In the genomic region with DNA sequence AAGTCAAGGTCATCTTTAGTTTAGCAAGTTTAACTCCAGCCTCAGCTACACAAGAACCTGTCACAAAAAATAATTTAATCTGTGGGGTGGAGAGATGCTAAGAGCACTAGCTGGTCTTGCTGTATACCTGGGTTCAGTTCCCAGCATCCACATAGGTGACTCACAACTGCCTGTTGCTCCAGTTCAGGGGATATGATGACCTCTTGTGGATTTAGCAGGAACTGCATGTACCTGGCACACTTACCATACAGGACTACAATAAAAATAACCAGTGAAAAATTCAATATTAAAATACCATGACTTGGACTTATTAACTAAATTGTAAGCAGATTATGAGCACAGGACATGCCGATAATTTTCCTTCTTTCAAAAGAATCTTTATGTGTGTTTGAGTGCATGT, we compare ENCODE assay signal across 17 mouse cellular contexts.
DNase-seq lines count a peak whose midpoint lies in the region; ATAC-seq and TF ChIP-seq lines count a peak whose summit lies in the region.
"Had no signal": no experiment of that assay in that cellular context is flagged by ENCODE, and none has a peak within 500 bp of the region (broad histone marks: within the 10 kb centered on the region; RNA-seq: fewer than 3 reads in every experiment).

No protein-coding gene starts in this region.

- no peak for ATAC-seq in CD4-positive, CD25-positive, alpha-beta regulatory T cell, adult 4 months
- ATAC-seq: midbrain, embryonic 15.5 days had no signal

- no peak overlapping the region for H3K27ac ChIP-seq in layer of hippocampus, adult 2 months
- H3K27ac ChIP-seq: heart, embryonic 10.5 days; hindbrain, embryonic 13.5 days; limb, embryonic 12.5 days; midbrain, embryonic 15.5 days had no signal

- no peak for TF ChIP-seq POLR2A in brain, embryonic 14.5 days (IDR thresholded peaks at IDR 0.05; ENCODE audit: borderline replicate concordance, extremely low read depth, insufficient read depth, insufficient read length, poor library complexity, severe bottlenecking)

- DNase-seq in CD4-positive, CD25-positive, alpha-beta regulatory T cell, adult 2 months (ENCODE audit: low read depth, low spot score): peak; percentile 15
- DNase-seq in layer of hippocampus, adult 2 months (ENCODE audit: low spot score in 2 of 2): no peak
- DNase-seq in layer of hippocampus, postnatal 36 days: no peak
- peak; percentile 9 for DNase-seq in A20 (ENCODE audit: low read depth, low spot score)
- DNase-seq in brain, embryonic 14.5 days (ENCODE audit: low read depth): no peak
- DNase-seq in embryo, embryonic 10.5 days (ENCODE audit: low spot score): no peak
- DNase-seq in frontal cortex, postnatal 36 days (ENCODE audit: low spot score in 2 of 2): no peak
- DNase-seq: adrenal gland, postnatal 14 days; cerebellum, adult 18-20 months; kidney, postnatal 10 days; lung, postnatal 36 days; thymus, adult 2 months had no signal

- peak; percentile 67 for TF ChIP-seq CTCF in layer of hippocampus, adult 2 months (conservative IDR thresholded peaks at IDR 0.05)
- peak; percentile 28; the same call in 1 of the 2 replicates for TF ChIP-seq CTCF in brain, embryonic 14.5 days (IDR thresholded peaks at IDR 0.05; ENCODE audit: borderline replicate concordance, extremely low read depth, insufficient read depth, insufficient read length)

- H3K4me3 ChIP-seq in layer of hippocampus, adult 2 months: no peak overlapping the region
- H3K4me3 ChIP-seq: heart, embryonic 10.5 days; hindbrain, embryonic 13.5 days; limb, embryonic 12.5 days; midbrain, embryonic 15.5 days had no signal

Comparison
In these comparisons a context has a peak if more than half of its experiments do, and no peak if none do; other contexts are left out.
1. DNase-seq: peak in CD4-positive, CD25-positive, alpha-beta regulatory T cell, adult 2 months (single experiment) and A20 (single experiment); none in layer of hippocampus, adult 2 months (0 of 2), layer of hippocampus, postnatal 36 days (0 of 2), brain, embryonic 14.5 days (single experiment), embryo, embryonic 10.5 days (single experiment) and frontal cortex, postnatal 36 days (0 of 2).